Mouse (Mus musculus) olfactory bulb, adult 2 months (tissue): ENCODE results near the gene Dgkb.

Source experiments
- CTCF ChIP-seq: fragments of 200-500 bp; IDR thresholded peaks from 2 replicates; pipeline ENCODE4 v1.5.1; 2012; ENCODE audit warnings: low read depth, mild to moderate bottlenecking, low read length, moderate library complexity; ENCODE audit not compliant: insufficient read depth
- POLR2A ChIP-seq: fragments of 200-500 bp; IDR thresholded peaks from 2 replicates; pipeline ENCODE4 v1.6.1; 2012; ENCODE audit warnings: mild to moderate bottlenecking, low read depth, low read length, moderate library complexity; ENCODE audit not compliant: insufficient read depth

DNA sequence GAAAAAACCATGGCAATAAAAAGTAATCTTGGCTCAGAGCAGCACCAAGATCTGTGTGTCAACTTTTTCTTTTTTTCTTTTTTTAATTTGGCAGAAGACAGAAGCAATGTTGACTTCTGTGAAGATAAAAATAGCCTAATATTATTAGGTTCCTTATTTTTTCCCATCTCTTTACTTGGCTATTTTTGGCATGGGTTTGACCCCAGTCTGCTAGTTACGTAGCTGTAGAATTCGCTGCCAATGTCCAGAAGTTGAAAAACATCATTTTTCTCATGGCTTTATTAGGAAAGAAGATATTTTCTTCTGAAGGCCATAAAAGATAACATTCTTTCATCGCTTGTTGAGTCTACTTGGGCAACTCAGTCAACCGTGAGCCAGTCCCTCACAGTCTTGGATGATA, 200.1 kb downstream of the Dgkb start:
- TF ChIP-seq CTCF (no peak), POLR2A (no peak)
